Mouse (Mus musculus) gonadal fat pad, adult 2 months (tissue): ENCODE data around the gene Cep97. TPM values are rescaled to one million over a fixed set of nuclear protein-coding genes. Genes with fewer than 3 reads are reported as not detected.
"Not testable (repeated sequence)": the region's sequence is repeated elsewhere in the genome, so short reads cannot be mapped to it uniquely, and the experiment has no call there.

Source experiments
- DNase-seq: peaks from one replicate; pipeline ENCODE4 v3.0.0-alpha.2; 2012; ENCODE audit warnings: low read depth
- polyA plus RNA-seq: library from polyadenylated mRNA; depleted of rRNA; stranded (reverse); fragments of >200 nt; gene quantifications from 2 replicates; pipeline ENCODE4 v1.2.3, GENCODE M21; 2012; rRNA removed

The Cep97 gene
- polyA plus RNA-seq, 1 experiment = 1.7 TPM

- DNase-seq = no peak
These were observed 44.1 kb downstream of the Cep97 start for GRCm38 (mm10) chr16:55890346-55891136.

- DNase-seq = no peak
These were observed 45.2 kb downstream of the Cep97 start for GRCm38 (mm10) chr16:55889451-55889850.

- DNase-seq = no peak
These were observed 46.1 kb downstream of the Cep97 start for GRCm38 (mm10) chr16:55888584-55888960.

- DNase-seq = no peak
These were observed 46.7 kb downstream of the Cep97 start for GRCm38 (mm10) chr16:55887814-55888583.

- DNase-seq = no peak
These were observed 50.4 kb downstream of the Cep97 start for GRCm38 (mm10) chr16:55884246-55884645.

- DNase-seq = no peak
These were observed 58.6 kb downstream of the Cep97 start for GRCm38 (mm10) chr16:55876025-55876424.

- no peak for DNase-seq
These were observed 70.8 kb downstream of the Cep97 start for GRCm38 (mm10) chr16:55863832-55864231.

- no peak for DNase-seq
These were observed 71.4 kb downstream of the Cep97 start for GRCm38 (mm10) chr16:55863149-55863815.

- no peak for DNase-seq
These were observed 73.6 kb downstream of the Cep97 start for GRCm38 (mm10) chr16:55861104-55861503.

- not testable (repeated sequence) for DNase-seq
These were observed 75.2 kb downstream of the Cep97 start for GRCm38 (mm10) chr16:55859421-55859820.

- DNase-seq = peak; percentile 13
These were observed 76.2 kb downstream of the Cep97 start for GRCm38 (mm10) chr16:55858465-55858864.

- peak; percentile 9 for DNase-seq
These were observed 81.5 kb downstream of the Cep97 start for GRCm38 (mm10) chr16:55852943-55853727.

- DNase-seq = no peak
These were observed 82.1 kb downstream of the Cep97 start for GRCm38 (mm10) chr16:55852515-55852914.

GRCm38 (mm10) chr16:55850485-55850884 is 84.2 kb downstream of the Cep97 start:
- DNase-seq = no peak

Other genes with a start within 250 kb of the Cep97 start
- gene Nfkbiz, start 96.0 kb downstream of the Cep97 start, polyA plus RNA-seq = 7.6 and 7.7 TPM in 2 replicates
- 7.7 and 8.8 TPM in 2 replicates for gene Nxpe3, start 39.6 kb downstream of the Cep97 start, polyA plus RNA-seq
- 175 and 178 TPM in 2 replicates for gene Rpl24, start 31.4 kb upstream of the Cep97 start, polyA plus RNA-seq
- 3.5 and 5.2 TPM in 2 replicates for gene Zbtb11, start 39.0 kb upstream of the Cep97 start, polyA plus RNA-seq
- 23.4 and 28.4 TPM in 2 replicates for gene Pcnp, start 94.9 kb upstream of the Cep97 start, polyA plus RNA-seq
- 2.5 and 2.7 TPM in 2 replicates for gene Trmt10c, start 103.0 kb upstream of the Cep97 start, polyA plus RNA-seq
- 4.3 and 4.5 TPM in 2 replicates for gene Senp7, start 113.5 kb upstream of the Cep97 start, polyA plus RNA-seq